Mouse (Mus musculus) kidney, postnatal 10 days (tissue): Measurements from ENCODE around the gene Acsl5.

Experiments
- DNase-seq: peaks from one replicate; pipeline ENCODE4 v3.0.0; 2021; ENCODE audit warnings: mixed read lengths

The Acsl5 gene

GRCm38 (mm10) chr19:55241186-55241645 lies 10.5 kb upstream of the Acsl5 start, which contains the start of gene Gucy2g:
TSS of gene Gucy2g (minus strand) at chr19:55241236.
- no peak for DNase-seq

DNA sequence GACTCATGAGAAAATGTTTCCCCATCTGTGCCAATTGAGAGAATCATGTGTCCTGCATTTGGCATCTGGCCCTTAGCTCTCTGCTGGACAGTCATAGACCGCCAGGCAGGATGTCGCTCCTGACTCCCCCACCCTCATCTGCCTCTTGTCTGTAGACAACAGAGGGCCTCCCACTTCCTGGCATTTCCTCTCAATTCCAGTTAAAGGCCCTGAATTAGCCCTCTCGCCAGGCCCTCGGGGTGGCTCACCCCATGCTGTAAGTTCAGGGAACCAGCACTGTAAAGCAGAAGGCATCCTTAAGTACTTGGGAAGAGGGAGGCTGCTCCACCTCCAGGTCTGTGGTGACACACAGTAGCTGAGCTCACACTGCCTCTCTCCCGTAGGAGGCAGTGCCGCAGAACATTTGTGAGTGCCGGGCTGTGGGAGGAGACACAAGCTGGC lies 6.9 kb upstream of the Acsl5 start:
- DNase-seq: peak; percentile 85

DNA sequence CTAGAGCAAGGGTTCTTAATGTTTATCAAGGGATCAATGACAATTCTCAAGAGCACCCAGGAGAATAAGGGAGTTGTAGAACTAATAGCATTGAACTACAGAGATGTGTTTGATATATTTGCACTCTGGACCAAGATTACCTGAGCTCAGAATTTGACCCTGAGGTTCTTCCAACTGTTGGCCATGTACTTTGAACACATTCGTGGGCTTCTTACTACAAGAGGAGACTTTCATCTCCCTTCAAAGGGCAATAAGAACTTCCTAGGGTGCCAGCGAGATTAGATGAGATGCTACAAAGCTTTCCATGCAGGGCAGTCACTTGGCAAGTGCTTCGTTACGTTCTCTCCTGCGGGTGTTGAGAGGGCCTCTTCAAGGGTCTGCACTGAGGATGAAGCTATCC lies 4.2 kb upstream of the Acsl5 start:
- no peak for DNase-seq

DNA sequence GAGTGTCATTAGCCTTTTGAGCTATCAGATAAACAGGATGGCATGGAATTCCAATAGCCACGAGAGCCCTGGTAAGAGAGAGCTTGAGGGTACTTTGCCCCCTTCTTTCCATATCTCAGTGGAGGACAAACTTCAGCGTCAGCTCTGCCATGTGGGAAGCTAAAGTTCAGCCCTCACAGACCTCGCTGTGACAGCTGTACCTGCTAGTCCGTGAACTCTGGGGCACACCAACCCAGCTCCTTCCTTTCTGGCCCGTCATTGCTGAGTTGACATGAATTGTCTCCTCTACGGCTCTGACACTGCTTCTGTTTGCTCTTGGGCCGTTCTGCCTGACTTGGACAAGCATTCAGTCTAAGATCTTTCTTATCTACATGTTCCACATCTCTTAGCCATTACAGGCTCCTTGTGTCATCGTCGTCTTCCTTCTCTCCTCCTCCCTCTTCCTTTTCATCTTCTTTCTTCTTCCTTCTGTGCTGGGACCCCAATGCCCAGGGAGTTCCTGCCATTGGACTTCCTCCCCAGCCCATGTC lies 3.7 kb upstream of the Acsl5 start:
- no peak for DNase-seq

GRCm38 (mm10) chr19:55250451-55250850 lies 1.3 kb upstream of the Acsl5 start:
- DNase-seq: no peak

GRCm38 (mm10) chr19:55253239-55253569 lies 1.5 kb downstream of the Acsl5 start:
- no peak for DNase-seq

DNA sequence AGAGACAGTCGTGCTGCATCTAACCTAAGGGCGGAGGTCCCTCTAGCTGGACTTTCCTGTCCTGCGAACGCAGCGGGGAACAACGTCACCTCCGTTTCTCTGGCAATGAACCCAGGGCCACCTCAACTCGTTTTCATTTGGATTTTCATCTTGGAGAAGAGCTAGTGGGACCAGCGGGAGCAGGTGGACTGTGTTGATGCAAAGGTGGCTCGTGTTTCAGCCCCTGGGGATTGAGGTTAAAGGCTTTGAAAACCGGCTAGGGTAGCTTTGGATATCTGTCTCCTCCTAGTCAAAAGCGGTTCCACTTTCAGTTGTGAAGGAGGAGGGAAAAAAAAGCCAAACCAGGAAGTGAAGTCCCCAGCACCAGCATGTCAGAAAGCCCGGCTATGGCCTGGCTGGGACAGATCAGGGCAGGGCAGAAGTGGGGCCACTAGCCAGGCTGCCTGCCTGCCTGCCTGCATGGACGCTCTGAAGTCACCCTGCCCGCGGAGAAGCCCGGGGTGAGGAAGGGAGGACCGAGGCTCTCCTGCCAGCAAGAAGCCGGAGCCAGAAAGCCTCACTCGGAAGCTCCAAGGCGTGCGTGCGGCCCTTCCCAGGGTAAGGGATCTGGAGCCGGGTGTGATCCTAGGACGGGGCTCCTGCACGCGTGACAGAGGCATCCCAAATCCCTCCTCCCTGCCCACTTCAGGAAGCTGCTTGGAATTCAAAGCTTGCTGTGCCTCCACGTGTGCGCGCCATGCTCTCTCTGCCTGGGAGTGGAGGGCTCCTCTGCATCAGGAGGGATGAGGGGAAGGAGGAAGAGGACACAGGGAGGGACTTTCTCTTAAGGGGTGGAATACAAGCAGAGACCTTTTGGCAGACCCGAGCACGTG lies 2.1 kb downstream of the Acsl5 start:
- peak; percentile 77 for DNase-seq

DNA sequence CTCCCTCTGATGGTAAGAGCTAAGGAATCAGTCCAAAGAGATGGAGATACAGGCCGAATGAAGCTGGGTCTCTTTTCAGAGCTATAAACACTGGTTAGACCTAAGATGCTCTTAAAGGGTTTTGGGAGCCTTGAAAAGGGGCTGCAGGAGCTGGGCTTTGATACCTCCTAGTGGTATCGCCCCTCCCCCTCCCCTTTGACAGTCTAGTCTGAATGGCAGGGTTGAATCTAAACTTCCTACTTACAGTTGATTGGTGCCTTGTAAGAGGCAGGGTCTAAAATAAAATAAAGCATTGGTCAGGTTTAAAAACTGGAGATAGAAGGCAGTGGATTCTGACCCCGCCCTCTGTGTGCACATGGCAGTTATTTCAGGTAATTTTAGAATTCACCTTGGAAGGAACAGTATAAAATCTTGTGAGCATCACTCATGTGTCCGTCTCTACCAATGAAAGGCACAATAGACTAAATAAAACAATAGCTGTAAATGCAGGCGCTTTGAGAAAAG lies 2.8 kb downstream of the Acsl5 start:
- DNase-seq: peak; percentile 63

DNA sequence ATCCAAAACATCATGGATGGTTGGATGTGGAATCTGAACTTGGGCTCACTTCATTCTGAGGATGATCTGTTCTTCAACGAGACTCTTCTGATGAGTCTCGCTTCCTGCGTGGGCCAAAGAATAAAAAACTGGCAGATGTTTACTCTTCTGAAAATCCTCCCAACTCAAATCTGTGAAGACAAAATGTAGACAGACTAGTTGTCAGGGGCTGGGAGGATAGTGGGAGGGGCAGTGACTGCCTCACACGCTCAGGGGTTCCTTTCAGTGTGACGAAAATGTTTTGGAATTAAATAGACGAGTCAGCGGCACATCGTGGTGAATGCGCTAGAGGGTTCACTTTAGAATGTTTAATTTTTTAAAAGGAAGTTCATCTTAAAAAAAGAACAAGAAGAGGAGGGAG lies 4.4 kb downstream of the Acsl5 start:
- DNase-seq: peak; percentile 2

GRCm38 (mm10) chr19:55257656-55258375 lies 6.1 kb downstream of the Acsl5 start:
- no peak for DNase-seq

DNA sequence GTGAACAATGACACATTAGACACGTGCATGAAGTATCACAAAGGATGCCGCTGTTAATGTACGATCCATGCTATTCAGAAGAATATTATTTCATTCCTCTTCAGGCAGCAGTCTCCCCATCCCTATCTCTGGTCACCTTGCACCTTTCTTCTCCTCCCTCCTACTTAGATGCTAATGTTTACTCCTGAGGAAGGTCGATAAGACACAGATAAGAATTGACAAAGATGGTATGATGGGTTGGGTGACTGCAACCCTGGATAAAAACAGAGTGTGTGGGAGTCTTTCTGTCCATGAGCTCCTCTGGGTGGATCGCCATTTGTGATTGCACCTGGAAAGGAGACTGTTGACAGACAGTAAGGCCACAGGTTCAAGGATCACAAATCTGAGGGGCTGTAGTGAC lies 6.8 kb downstream of the Acsl5 start:
- no peak for DNase-seq

DNA sequence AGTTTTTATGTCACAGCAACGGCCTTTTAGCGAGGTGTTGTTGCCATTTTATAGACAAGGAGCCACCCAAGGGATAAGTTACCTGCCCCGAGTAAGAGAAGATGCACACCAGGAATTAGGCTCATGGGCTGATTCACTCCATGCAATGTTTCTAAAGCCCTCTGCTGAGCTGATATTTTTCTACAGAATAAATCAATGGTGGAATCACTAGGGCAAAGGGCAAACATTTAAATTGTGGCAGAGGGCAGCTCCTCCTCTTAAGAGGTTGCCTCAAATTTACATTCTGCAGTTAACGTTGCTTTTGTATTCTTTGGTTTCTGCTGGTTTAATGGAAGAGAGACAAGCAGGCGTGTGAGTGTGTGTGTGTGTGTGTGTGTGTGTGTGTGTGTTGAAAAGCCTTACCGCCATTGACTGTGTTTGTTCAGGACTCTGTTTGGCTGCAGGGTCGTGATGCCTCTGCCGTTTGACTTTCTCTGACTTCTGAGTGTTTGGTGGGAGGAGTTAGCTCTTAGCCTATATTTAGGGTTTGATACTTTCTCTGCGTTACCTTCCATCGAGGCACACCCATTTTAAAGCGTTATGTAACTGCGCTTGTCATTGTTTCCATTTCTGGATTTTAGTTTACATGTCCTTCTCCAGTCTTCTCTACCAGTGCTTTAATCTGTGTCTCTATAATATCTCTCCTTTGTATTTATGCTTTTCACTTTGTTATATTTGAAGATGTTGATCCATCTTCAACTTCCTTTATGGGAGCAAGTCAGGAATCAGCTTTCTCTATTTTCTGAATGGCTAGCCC lies 8.8 kb downstream of the Acsl5 start:
- no peak for DNase-seq

DNA sequence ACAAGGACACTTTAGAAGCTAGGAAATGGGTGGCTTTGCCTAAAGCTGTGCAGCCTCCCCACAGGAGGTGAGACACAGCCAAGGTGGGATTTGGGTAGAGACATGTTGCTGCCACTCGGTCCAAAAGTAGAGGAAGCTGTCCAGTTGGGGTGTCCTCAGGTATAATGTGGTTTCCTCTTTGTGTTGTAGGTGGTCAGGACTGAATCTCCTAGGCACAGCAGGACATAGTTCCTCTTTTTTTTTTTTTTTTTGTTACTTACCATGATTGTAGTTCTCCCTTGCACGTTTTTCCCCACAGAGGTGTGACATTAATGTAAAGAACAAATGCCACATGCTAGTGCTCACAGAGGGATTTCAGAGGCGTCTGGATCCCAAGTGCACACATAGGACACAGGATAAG lies 13.5 kb downstream of the Acsl5 start:
- no peak for DNase-seq

DNA sequence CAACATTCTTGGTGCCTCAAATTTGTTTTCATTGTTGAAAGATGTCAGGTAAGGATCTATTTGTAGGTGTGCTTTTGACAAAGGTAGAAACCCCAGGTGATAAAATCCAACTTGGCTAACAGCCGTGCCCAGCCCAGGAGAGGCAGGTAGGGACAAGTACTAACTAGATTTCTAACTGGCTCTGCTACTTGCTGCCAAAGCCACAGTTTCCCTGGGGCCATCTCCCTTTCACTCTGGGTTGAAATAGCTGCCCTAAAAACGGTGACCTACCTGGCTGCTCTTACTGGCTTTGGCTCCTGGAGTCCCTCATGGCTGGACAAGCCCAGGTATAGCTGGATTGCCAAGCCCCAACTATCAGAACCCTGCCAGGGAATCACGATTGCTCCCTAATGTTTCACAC lies 15.0 kb downstream of the Acsl5 start:
- DNase-seq: peak; percentile 62

GRCm38 (mm10) chr19:55268150-55268549 lies 16.4 kb downstream of the Acsl5 start:
- no peak for DNase-seq

GRCm38 (mm10) chr19:55269051-55269450 lies 17.3 kb downstream of the Acsl5 start:
- DNase-seq: peak; percentile 41

DNA sequence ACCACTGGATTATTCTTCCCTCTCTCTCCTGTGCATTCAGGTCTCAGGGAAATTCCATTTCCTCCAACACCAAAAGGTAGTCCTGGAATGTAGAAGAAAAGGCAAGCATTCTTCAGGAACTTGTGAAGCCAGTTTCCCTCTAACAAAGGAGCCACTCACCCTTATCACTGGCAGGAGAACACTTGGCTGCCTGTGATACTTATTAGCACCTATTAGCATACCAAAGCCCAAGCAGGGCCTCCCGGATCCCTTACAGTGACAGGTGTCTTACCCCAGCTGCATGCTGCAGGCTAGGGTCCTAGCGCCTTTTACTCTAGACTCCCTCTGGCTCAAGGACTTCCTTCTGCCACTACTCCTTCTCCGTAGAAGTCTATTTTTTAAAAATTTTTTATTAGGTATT lies 19.7 kb downstream of the Acsl5 start:
- no peak for DNase-seq

- no peak for DNase-seq
Observed at GRCm38 (mm10) chr19:55273340-55273739, 21.6 kb downstream of the Acsl5 start.

- no peak for DNase-seq
Observed at GRCm38 (mm10) chr19:55276100-55276499, 24.4 kb downstream of the Acsl5 start.

DNA sequence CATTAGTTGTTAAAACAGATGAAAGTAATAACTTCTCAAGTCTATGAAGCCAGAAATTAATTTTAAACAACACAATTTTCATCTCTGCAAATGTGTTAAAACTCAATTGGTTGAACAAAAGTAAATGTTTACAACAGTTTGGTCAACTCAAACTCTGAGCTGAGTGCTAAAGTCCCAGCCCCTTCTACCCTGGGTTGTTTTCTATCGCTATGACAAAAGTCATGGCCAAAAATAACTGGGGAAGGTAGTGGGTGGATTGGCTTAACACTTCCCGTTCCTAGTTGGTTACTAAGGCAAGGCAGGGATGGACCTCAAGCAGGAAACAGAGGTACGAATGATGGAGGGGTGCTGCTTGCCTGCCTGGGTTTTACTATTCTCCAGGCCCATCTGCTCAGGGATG lies 25.0 kb downstream of the Acsl5 start:
- DNase-seq: no peak

DNA sequence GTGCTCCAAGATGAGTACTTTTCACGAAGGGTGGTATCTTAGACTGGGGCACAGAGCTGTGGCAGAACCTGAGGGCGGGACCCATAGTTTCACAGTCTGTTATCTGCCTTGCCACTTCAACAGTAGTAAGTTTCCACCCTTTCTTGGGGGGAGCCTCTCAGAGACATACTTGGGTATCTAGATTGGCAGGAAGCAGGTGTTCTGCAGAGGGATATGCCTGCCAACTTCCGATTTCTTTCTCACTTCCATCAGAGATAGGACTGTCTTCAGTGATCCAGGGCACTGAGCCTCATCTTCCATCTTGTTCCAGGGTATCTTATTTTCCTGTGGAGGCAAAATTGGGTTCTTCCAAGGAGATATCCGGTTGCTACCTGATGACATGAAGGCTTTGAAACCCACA lies 32.4 kb downstream of the Acsl5 start:
- no peak for DNase-seq

- DNase-seq: no peak
Observed at GRCm38 (mm10) chr19:55286034-55286433, 34.3 kb downstream of the Acsl5 start.

DNA sequence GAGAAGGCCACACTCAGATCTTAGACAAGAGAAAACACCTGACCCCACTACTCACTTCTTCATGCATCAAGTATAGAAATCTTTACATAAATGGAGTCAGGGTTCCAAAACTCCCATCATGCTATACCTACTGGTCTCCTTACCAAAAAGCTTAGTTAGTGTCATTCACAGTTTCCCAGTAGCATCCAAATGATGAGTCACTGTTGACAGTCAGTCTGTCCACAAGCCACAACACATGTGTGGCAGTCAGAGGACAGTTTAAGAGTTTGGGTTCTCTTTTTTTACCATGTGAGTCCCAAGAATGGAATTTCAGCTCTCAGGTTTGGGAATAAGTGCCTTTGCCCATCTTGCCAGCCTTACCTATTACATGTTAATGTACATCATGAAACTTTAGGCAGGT lies 37.2 kb downstream of the Acsl5 start:
- DNase-seq: no peak
